Mouse (Mus musculus): ENCODE measurements at regions not wholly inside any gene's neighbourhood (a gene's known extent, or its start where the extent isn't known, plus 50 kb on each side); places are given as distances from the start of the nearest gene placed in this dataset.

DNA sequence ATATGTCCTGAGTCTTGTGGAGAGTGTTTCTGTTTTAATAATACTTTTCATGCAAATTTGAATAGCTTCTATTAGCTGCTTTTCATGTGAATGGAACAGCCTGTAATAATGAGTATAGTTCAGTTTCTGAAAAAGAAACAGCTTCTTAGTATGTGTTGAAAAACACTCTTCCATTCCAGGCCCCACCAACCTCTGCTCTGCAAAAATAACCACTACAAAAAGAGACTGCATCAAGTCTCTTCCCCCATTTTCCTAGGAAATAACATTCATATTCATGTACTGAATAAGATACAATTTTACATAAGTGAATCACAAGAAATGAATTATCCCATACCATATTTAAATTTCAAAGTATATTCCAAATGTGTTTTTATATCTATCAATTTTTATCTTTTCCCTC, 234.0 kb upstream of the Smlr1 start:
- Histone ChIP-seq H3K4me2 (no peak overlapping the region), H3K4me3 (no peak overlapping the region), H3K27me3 (replicated peaks) (no peaks in the 10 kb centered on the region), H3K4me1 (no peaks in the 10 kb centered on the region), H3K9ac (no peak overlapping the region), H3K36me3 (replicated peaks) (no peaks in the 10 kb centered on the region), H3K9me3 (no peaks in the 10 kb centered on the region), H3K27ac (no peak overlapping the region)
- no peak for ATAC-seq (replicated peaks)

DNA sequence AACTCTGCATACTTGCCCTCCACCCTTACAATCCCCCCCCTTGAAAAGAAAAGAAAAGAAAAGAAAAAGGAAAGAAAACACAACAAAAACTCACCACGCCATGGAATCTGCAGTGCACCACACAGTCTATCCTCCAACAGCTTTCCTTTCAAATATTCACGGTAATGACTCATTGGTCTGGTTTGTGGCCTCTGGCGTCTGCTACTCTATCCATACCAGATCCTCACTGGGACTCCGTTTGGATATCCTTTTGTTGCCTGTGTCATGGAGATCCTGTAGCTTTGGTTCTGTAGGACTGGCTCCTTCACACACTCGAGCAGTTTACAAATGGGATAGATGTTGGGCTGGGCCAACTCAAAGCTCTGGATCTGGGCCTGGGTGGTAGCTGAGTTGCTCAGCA, 232.4 kb upstream of the Smlr1 start:
- 81% methylated on average over 5 of the region's 5 CpGs for WGBS
- no peak for ATAC-seq (replicated peaks)
- Histone ChIP-seq H3K4me1 (no peaks in the 10 kb centered on the region), H3K9me3 (no peaks in the 10 kb centered on the region), H3K4me2 (no peak overlapping the region), H3K36me3 (replicated peaks) (no peaks in the 10 kb centered on the region), H3K27me3 (replicated peaks) (no peaks in the 10 kb centered on the region), H3K9ac (no peak overlapping the region), H3K4me3 (no peak overlapping the region), H3K27ac (no peak overlapping the region)

DNA sequence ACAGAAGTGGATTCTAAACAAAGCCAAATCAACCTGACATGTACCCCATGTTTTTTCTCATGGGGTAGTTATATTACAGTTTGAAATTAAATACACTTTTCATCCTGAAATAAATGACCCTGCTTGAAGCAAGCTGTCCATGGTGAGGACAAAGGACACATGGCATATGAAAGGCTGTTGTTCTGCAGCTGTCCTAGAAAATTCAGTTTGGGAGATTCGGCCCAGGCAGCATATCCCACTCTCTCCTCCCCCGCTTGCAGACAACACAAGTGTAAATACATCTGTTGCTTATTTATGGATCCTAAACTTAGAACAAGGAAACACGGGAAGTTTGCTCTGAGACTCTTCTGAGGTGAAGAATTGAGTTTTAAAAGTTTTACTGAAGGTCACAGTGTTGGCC, 218.2 kb upstream of the Smlr1 start:
- H3K4me1 ChIP-seq = no peaks in the 10 kb centered on the region
- no peak overlapping the region for H3K4me2 ChIP-seq
- no peak overlapping the region for H3K4me3 ChIP-seq
- H3K36me3 ChIP-seq (replicated peaks) = no peaks in the 10 kb centered on the region
- H3K27ac ChIP-seq = no peak overlapping the region
- no peak for ATAC-seq (replicated peaks)
- 71% methylated on average over 3 of the region's 3 CpGs for WGBS
- H3K9me3 ChIP-seq = no peaks in the 10 kb centered on the region
- H3K27me3 ChIP-seq (replicated peaks) = no peaks in the 10 kb centered on the region
- H3K9ac ChIP-seq = no peak overlapping the region

DNA sequence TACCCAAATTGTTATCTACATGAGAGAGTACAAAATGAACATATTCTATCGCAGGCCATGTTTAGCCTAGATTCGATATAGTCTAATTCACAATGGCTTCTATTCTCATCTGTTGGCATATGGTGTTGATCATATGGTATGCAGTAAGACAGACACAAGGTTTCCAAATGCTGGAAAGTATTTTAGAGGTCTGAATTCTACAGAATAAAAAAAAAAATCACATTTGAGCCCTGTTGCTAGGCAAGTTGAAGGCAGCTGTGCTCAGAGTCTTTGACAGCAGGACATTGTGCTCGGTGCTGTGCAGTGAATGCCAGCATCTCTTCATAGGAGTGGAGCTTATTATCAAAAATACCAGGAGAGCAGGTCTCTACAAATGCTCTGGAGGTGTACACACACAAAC, 206.6 kb upstream of the Smlr1 start:
- ATAC-seq (replicated peaks) = peak; percentile 42; the same call in 1 of the 2 replicates
- Histone ChIP-seq H3K4me3 (no peak overlapping the region), H3K27ac (peak overlapping the region; percentile 41; the same call in 1 of the 2 replicates), H3K36me3 (replicated peaks) (no peaks in the 10 kb centered on the region), H3K4me1 (peaks cover 6% of the 10 kb centered on the region; the same call in 1 of the 2 replicates), H3K4me2 (no peak overlapping the region), H3K9ac (no peak overlapping the region), H3K27me3 (replicated peaks) (no peaks in the 10 kb centered on the region), H3K9me3 (no peaks in the 10 kb centered on the region)
- 64% methylated on average over 3 of the region's 3 CpGs for WGBS

DNA sequence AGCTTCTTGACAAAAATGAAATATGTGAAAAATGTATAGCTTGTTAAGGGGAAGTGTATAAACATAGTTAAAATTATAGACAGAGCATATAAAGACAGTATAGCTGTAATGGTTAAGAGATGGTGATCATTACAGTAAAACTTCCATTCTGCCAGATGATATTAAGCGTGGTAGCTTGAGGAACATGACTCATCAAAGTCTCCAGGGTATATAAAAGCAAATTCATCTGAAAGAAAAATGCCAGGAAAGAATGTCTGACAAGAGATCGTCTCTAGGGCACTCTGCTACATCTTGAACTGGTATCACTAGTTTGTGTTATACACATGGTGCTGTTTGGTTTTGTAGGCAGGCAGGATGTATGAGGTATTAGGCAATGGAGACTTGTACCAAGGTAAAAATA, 204.9 kb upstream of the Smlr1 start:
- no peak for ATAC-seq (replicated peaks)
- Histone ChIP-seq H3K9me3 (no peaks in the 10 kb centered on the region), H3K4me3 (no peak overlapping the region), H3K4me2 (no peak overlapping the region), H3K27me3 (replicated peaks) (no peaks in the 10 kb centered on the region), H3K9ac (no peak overlapping the region), H3K4me1 (peaks cover 6% of the 10 kb centered on the region; the same call in 1 of the 2 replicates), H3K36me3 (replicated peaks) (no peaks in the 10 kb centered on the region), H3K27ac (no peak overlapping the region)
- 79% methylated on average over 2 of the region's 2 CpGs for WGBS

DNA sequence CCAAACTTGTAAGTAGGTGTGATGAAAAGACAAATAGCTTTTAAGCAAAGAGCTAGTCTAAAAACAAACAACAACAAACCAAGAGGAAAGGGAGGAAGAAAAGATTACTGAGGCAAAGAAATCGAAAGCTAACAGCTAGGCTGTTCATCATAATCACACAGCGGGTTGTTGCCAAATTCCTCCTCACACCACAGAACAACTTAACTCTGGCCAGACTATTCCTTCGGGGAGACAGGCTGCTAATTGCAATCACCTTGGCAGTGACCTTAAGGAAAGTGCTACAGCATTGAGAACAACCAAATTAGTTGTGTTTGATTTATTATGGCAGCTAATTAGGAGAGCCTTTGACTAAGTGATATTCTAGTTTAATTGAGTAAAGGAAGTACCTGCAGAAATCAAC, 194.4 kb upstream of the Smlr1 start:
- H3K4me3 ChIP-seq = no peak overlapping the region
- ATAC-seq (replicated peaks) = no peak
- no peaks in the 10 kb centered on the region for H3K4me1 ChIP-seq
- no peaks in the 10 kb centered on the region for H3K27me3 ChIP-seq (replicated peaks)
- no peaks in the 10 kb centered on the region for H3K36me3 ChIP-seq (replicated peaks)
- H3K9ac ChIP-seq = no peak overlapping the region
- no peaks in the 10 kb centered on the region for H3K9me3 ChIP-seq
- 66% methylated on average over 3 of the region's 3 CpGs for WGBS
- no peak overlapping the region for H3K4me2 ChIP-seq
- H3K27ac ChIP-seq = no peak overlapping the region

DNA sequence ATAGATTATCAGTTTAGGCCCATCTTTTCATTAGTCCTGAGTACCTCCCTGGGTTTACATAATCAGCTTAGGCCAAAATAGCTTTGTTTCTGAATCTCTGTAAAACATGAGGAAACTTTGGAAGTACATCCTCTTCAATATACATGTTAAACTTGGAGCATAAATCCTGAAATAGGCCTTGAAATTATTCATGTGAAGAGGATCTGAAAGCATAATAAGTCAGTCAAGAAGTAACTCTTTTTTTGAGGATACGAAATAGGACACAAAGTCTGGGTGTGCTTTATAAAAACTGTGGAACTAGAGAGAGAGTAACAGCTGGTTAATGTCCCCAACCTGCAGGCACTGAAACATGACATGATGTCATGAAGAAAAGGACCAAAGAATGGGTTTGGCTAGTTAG, 187.9 kb upstream of the Smlr1 start:
- Histone ChIP-seq H3K9ac (no peak overlapping the region), H3K36me3 (replicated peaks) (no peaks in the 10 kb centered on the region), H3K9me3 (no peaks in the 10 kb centered on the region), H3K4me2 (no peak overlapping the region), H3K4me3 (no peak overlapping the region), H3K27ac (no peak overlapping the region), H3K27me3 (replicated peaks) (no peaks in the 10 kb centered on the region), H3K4me1 (no peaks in the 10 kb centered on the region)
- WGBS = 83% methylated on average over 1 of the region's 1 CpGs
- no peak for ATAC-seq (replicated peaks)

DNA sequence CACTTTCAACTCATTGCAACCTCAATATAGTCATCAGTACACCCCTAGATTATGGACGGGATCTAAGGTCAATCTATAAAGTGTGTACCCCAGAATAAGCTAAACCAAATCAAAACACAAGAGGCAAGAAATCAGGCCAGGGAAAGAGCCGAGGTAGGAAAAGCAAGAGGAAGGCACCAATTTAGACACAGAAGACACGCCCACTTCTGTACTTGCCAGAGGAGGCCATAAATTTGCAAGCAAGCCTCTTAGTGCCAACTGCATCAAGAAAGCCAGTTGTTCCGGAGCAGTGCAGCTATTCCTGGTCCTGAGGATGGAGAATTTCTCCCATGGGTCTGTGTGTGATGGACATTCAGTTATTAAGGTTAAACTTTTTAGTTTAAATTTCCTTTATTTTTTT, 179.7 kb upstream of the Smlr1 start:
- 80% methylated on average over 4 of the region's 4 CpGs for WGBS
- H3K4me2 ChIP-seq = no peak overlapping the region
- no peaks in the 10 kb centered on the region for H3K27me3 ChIP-seq (replicated peaks)
- H3K27ac ChIP-seq = no peak overlapping the region
- no peak for ATAC-seq (replicated peaks)
- no peak overlapping the region for H3K4me3 ChIP-seq
- no peaks in the 10 kb centered on the region for H3K36me3 ChIP-seq (replicated peaks)
- H3K9ac ChIP-seq = no peak overlapping the region
- H3K9me3 ChIP-seq = no peaks in the 10 kb centered on the region
- H3K4me1 ChIP-seq = no peaks in the 10 kb centered on the region

DNA sequence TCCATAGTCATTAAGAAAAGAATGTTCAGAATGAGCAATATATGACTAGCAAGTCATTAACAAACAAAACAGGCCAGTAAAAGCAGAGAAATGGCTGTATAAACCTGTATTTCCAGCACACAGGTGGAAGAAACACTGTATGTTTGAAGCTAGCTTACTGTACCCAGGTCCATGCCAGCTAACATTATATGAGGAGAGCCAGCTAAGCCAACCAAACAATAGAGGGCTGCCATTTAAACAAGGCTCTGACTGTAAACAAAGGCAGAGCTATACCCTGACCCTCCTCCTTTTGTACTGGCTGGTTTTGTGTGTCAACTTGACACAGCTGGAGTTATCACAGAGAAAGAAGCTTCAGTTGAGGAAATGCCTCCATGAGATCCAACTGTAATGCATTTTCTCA, 178.6 kb upstream of the Smlr1 start:
- H3K4me3 ChIP-seq = no peak overlapping the region
- no peaks in the 10 kb centered on the region for H3K27me3 ChIP-seq (replicated peaks)
- H3K9ac ChIP-seq = no peak overlapping the region
- H3K4me1 ChIP-seq = no peaks in the 10 kb centered on the region
- ATAC-seq (replicated peaks) = no peak
- H3K4me2 ChIP-seq = no peak overlapping the region
- H3K27ac ChIP-seq = no peak overlapping the region
- no peaks in the 10 kb centered on the region for H3K9me3 ChIP-seq
- H3K36me3 ChIP-seq (replicated peaks) = no peaks in the 10 kb centered on the region

DNA sequence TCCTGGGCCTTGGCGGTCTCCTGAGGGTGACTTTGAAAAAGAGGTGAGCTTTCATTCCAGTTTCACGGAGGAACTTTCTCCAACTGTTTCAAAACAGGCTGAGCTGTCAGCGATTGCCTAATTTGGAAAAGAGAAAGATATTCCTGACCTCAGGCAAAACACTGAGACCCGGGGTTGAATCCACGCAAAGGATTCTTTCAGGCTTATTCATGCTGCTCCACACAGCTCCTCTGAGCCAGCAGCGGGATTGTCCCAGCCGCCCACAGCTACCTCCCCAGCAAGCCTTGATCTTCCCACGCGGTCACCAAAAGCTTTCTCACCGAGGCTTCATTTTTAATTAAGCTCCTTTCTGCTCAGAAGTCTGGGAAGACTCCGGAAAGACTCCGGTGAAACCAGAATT, 178.0 kb upstream of the Smlr1 start:
- Histone ChIP-seq H3K9me3 (no peaks in the 10 kb centered on the region), H3K4me3 (no peak overlapping the region), H3K4me1 (no peaks in the 10 kb centered on the region), H3K27ac (no peak overlapping the region), H3K36me3 (replicated peaks) (no peaks in the 10 kb centered on the region), H3K9ac (no peak overlapping the region), H3K27me3 (replicated peaks) (no peaks in the 10 kb centered on the region), H3K4me2 (no peak overlapping the region)
- peak; percentile 83; the same call in 1 of the 2 replicates for ATAC-seq (replicated peaks)
- WGBS = 50% methylated on average over 12 of the region's 12 CpGs

DNA sequence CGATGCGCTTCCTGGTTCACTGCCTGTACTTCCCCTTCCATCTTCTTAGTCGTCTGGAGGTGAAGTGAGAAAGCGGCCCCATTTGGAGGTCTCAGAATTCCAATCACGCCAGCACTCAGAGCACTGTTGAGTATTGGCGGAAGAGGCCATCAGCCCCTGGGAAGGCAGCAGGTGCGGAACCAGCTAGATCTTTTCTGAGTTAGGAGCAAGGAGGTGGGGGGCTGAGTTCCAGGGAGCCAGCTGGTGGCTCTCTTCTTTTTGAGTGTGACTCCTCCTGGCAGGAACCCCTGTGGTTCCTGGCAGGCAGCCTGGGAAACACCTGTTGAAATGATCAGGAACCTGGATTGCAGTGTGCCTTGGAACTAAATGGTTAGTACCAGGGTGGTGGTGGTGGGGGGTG, 171.9 kb upstream of the Smlr1 start:
- Histone ChIP-seq H3K27me3 (replicated peaks) (no peaks in the 10 kb centered on the region), H3K9ac (no peak overlapping the region), H3K4me3 (no peak overlapping the region), H3K9me3 (no peaks in the 10 kb centered on the region), H3K4me2 (no peak overlapping the region), H3K27ac (no peak overlapping the region), H3K4me1 (no peaks in the 10 kb centered on the region), H3K36me3 (replicated peaks) (no peaks in the 10 kb centered on the region)
- WGBS = 52% methylated on average over 7 of the region's 7 CpGs
- no peak for ATAC-seq (replicated peaks)

DNA sequence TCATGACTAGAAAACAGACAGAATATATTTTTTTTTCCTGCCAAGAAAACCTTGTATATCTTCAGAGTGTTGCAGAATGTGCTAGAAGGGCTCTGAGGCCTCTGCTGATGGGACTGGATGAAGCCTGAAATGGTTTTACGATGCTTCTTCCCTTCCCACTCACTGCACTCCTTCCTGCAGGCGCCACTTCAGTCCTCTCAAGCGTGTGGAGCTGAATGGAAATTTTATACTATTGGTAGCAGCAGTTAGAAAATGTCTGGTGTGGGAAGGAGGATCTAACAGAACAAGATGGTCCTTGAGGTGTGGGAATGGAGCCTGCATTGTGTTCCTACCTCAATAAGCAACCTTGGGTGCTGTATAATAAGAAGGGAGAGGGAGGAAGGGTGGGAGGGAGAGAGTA, 166.1 kb upstream of the Smlr1 start:
- no peak for ATAC-seq (replicated peaks)
- H3K4me3 ChIP-seq = no peak overlapping the region
- H3K36me3 ChIP-seq (replicated peaks) = no peaks in the 10 kb centered on the region
- no peaks in the 10 kb centered on the region for H3K27me3 ChIP-seq (replicated peaks)
- 95% methylated on average over 3 of the region's 3 CpGs for whole genome bisulfite sequencing
- no peaks in the 10 kb centered on the region for H3K4me1 ChIP-seq
- H3K9ac ChIP-seq = no peak overlapping the region
- H3K4me2 ChIP-seq = no peak overlapping the region
- H3K27ac ChIP-seq = no peak overlapping the region
- H3K9me3 ChIP-seq = no peaks in the 10 kb centered on the region

DNA sequence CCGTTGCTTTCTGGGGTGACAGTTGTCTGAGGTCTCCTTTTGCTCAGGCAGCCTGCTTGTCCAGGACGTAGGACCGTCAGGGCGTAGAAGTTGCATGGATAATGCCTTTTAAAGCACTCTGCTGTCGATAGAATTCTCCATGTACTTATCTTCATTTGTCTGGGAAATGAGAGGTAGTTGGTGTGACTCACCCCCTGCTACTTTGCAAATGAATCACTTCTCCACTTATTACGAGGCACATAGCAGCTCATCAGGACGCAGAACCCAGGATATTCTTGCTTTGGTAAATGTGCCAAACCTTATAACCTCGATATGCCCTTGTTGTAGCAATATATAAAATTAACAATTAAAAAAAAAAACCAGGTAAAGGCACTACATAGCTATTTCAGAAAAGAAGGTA, 159.7 kb upstream of the Smlr1 start:
- Histone ChIP-seq H3K9ac (no peak overlapping the region), H3K27ac (no peak overlapping the region), H3K4me2 (no peak overlapping the region), H3K4me3 (no peak overlapping the region), H3K4me1 (no peaks in the 10 kb centered on the region), H3K36me3 (replicated peaks) (no peaks in the 10 kb centered on the region), H3K27me3 (replicated peaks) (no peaks in the 10 kb centered on the region), H3K9me3 (no peaks in the 10 kb centered on the region)
- WGBS = 68% methylated on average over 8 of the region's 8 CpGs
- ATAC-seq (replicated peaks) = no peak

DNA sequence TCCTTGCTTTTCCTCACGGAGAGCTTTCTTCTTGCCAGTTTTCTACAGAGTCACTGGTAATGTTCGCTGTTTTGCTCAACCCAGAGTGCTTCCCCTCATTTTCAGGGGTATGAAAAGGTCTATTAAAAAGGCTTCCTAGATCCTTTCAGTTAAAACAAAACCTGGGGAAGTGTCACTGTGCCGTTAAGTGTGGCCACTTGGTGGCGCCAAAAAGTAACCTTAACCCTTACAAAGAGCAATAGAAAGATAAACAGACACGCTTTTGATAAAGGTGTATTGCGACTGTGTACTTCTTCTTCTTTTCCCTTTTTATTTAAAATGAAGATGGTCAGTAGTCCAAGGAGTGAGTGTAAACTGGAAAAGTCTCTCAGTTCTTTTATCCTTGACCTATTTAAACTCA, 145.2 kb upstream of the Smlr1 start:
- no peak overlapping the region for H3K4me2 ChIP-seq
- H3K36me3 ChIP-seq (replicated peaks) = no peaks in the 10 kb centered on the region
- 20% methylated on average over 6 of the region's 6 CpGs for WGBS
- 0 out of 2 replicates have a peak, but pooled peaks have one; percentile 54 for ATAC-seq (replicated peaks)
- H3K4me1 ChIP-seq = peaks cover 12% of the 10 kb centered on the region
- H3K9me3 ChIP-seq = no peaks in the 10 kb centered on the region
- no peak overlapping the region for H3K9ac ChIP-seq
- H3K27ac ChIP-seq = no peak overlapping the region
- no peak overlapping the region for H3K4me3 ChIP-seq
- no peaks in the 10 kb centered on the region for H3K27me3 ChIP-seq (replicated peaks)
